Mouse (Mus musculus): Measurements from ENCODE around the gene Nr2e3. TPM values are rescaled to one million over a fixed set of nuclear protein-coding genes. Genes with fewer than 3 reads are reported as not detected.

Gene Nr2e3
- polyA plus RNA-seq (2012; ENCODE audit: insufficient read depth, insufficient read length, low replicate concordance, missing spikeins) = not detected in 2 replicates

DNA sequence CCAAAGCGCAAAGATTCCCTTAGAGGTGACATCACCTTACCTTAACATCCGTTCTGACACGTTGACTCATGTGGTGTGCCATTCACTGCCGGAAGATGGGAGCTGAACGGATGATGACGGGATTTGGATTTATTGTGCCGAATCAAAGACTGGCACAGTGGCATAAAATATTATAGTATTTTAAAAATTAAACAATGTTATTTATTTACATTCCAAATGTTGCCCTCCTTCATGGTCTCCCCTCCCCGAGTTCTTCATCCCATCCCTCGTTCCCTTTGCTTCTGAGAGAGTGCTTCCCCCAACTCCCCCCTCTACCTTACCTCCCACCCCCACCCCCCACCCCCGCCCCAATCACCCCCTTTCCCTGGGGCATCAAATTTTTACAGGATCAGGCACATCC lies at the start of gene Nr2e3:
TSS of gene Nr2e3 (minus strand) at position 101 of the 400 bp plus-strand sequence.
- no peak within 1 kb of the TSS for H3K27ac ChIP-seq (ENCODE audit: insufficient read depth, low read depth, low read length)
- no peak for TF ChIP-seq CTCF (IDR thresholded peaks at IDR 0.05; ENCODE audit: insufficient read depth, low read depth, low read length)
- TF ChIP-seq POLR2A (IDR thresholded peaks at IDR 0.05; ENCODE audit: insufficient read depth, low read depth, low read length) = no peak
- peaks cover 9% of the 10 kb centered on the region; the same call in 1 of the 2 replicates for H3K4me1 ChIP-seq (ENCODE audit: control insufficient read depth, insufficient read depth, low read length)
- WGBS = 88% methylated on average over 10 of the region's 10 CpGs
- H3K4me3 ChIP-seq (ENCODE audit: insufficient read depth, low read depth, low read length) = no peak within 1 kb of the TSS

DNA sequence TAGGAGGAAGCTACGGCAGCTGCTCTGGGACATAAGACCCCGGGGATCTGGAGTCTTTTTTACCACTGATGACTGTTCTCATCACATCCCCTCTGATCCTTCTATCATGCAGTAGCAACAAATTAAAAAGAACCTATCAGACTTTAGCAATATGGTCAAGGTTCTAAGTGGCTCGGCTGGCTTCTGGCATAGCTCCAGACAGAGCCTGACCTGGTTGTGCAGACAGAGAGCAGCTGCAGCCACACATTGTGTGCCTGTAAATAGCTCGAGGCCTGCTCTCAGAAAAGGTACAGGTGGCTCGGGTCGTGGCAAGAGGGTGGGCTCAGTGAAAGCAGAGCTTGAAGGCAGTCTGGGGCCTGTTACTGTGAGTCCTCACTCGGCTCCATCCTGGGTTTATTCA lies 48.5 kb upstream of the Nr2e3 start:
- Histone ChIP-seq H3K4me3 (ENCODE audit: insufficient read depth, low read depth, low read length) (no peak overlapping the region), H3K27ac (ENCODE audit: insufficient read depth, low read depth, low read length) (no peak overlapping the region), H3K4me1 (ENCODE audit: control insufficient read depth, insufficient read depth, low read length) (0 out of 2 replicates have a peak, but pooled peaks cover 3% of the 10 kb centered on the region)
- 60% methylated on average over 7 of the region's 7 CpGs for WGBS
- TF ChIP-seq POLR2A (IDR thresholded peaks at IDR 0.05; ENCODE audit: insufficient read depth, low read depth, low read length) = no peak
- no peak for TF ChIP-seq CTCF (IDR thresholded peaks at IDR 0.05; ENCODE audit: insufficient read depth, low read depth, low read length)

DNA sequence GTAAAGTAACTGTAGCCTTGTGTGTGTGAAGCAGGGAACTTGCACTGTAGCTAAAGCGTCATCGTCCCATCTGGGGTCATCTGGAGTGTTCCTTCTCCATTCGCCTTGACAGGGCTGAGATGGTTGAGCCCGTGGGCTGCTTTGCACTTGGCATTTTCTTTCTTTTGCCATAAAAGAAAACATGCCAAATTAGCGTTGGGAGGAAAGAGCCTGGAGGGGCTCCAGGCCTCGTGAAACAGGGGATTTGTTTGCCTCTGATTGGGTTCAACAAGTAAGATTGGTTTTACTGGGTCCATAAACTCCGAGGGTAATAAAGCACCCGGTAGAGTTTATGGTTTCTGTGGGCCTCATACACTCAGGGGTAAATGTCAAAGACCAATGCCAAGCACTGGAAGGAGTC lies 41.9 kb upstream of the Nr2e3 start:
- TF ChIP-seq POLR2A (IDR thresholded peaks at IDR 0.05; ENCODE audit: insufficient read depth, low read depth, low read length) (no peak), CTCF (IDR thresholded peaks at IDR 0.05; ENCODE audit: insufficient read depth, low read depth, low read length) (no peak)
- Histone ChIP-seq H3K4me3 (ENCODE audit: insufficient read depth, low read depth, low read length) (no peak overlapping the region), H3K27ac (ENCODE audit: insufficient read depth, low read depth, low read length) (no peak overlapping the region), H3K4me1 (ENCODE audit: control insufficient read depth, insufficient read depth, low read length) (peaks cover 3% of the 10 kb centered on the region; the same call in 1 of the 2 replicates)
- 47% methylated on average over 8 of the region's 8 CpGs for WGBS

DNA sequence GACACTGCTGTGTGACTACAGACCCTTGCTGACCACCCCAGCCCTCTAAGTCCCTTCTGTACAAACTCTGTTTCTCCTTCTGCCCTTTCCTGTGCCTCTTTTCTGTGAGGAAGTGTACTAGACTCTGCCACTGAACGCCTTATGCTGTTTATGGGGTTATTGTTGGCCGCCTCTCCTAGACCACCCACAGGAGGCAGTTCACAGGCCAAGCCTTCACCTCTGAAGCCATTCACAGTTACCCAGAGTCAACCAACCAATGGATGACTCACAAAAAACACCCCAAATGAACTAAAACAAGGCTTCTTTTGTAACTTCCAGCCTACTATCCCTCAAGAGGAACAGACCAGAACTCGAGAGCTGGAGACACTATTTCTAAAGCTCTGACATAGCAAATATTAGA lies 41.0 kb upstream of the Nr2e3 start:
- Histone ChIP-seq H3K4me3 (ENCODE audit: insufficient read depth, low read depth, low read length) (no peak overlapping the region), H3K27ac (ENCODE audit: insufficient read depth, low read depth, low read length) (no peak overlapping the region), H3K4me1 (ENCODE audit: control insufficient read depth, insufficient read depth, low read length) (peaks cover 3% of the 10 kb centered on the region; the same call in 1 of the 2 replicates)
- WGBS = 63% methylated on average over 3 of the region's 3 CpGs
- TF ChIP-seq CTCF (IDR thresholded peaks at IDR 0.05; ENCODE audit: insufficient read depth, low read depth, low read length) (no peak), POLR2A (IDR thresholded peaks at IDR 0.05; ENCODE audit: insufficient read depth, low read depth, low read length) (no peak)

DNA sequence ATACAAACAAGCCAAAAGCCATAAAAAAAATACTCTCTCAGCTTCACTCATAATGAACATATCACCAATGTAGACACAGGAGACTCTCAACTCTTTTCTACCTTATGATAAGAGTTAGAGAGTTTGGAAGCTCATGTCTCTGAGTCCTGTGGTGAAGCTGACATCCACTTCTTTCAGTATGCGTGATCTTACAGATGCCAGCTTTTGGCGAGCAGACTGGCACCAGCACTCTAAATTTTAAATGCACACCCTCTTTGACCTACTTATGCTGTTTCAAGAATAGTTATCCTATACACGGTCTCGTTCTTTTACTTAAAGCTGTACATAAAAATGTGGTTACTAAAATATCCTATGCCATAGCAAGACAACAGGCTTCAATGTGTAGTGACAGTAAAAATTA lies 37.3 kb upstream of the Nr2e3 start:
- 73% methylated on average over 4 of the region's 4 CpGs for WGBS
- H3K4me1 ChIP-seq (ENCODE audit: control insufficient read depth, insufficient read depth, low read length) = peaks cover 3% of the 10 kb centered on the region; the same call in 1 of the 2 replicates
- no peak for TF ChIP-seq CTCF (IDR thresholded peaks at IDR 0.05; ENCODE audit: insufficient read depth, low read depth, low read length)
- TF ChIP-seq POLR2A (IDR thresholded peaks at IDR 0.05; ENCODE audit: insufficient read depth, low read depth, low read length) = no peak
- no peak overlapping the region for H3K27ac ChIP-seq (ENCODE audit: insufficient read depth, low read depth, low read length)
- no peak overlapping the region for H3K4me3 ChIP-seq (ENCODE audit: insufficient read depth, low read depth, low read length)

DNA sequence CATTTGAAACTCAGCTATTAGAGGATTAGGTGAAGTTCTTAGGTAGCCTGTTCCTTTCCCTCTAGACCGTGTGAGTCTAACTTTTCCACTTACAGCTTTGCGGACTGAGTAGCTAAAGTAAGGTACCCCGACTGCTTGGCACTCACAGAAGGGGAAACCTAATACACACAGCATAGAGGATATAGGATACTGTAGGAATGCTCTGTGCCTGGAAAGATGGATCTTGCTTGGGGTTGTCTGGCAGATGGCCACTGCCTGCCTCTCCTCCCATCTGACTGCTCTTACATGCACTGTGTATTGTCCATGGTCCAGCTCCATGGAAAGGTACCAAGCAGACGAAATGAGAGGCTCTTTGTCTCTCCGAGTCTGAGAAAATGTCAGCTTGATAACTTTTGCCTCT lies 30.9 kb upstream of the Nr2e3 start:
- WGBS = 79% methylated on average over 5 of the region's 5 CpGs
- TF ChIP-seq POLR2A (IDR thresholded peaks at IDR 0.05; ENCODE audit: insufficient read depth, low read depth, low read length) (no peak), CTCF (IDR thresholded peaks at IDR 0.05; ENCODE audit: insufficient read depth, low read depth, low read length) (no peak)
- no peak overlapping the region for H3K27ac ChIP-seq (ENCODE audit: insufficient read depth, low read depth, low read length)
- no peaks in the 10 kb centered on the region for H3K4me1 ChIP-seq (ENCODE audit: control insufficient read depth, insufficient read depth, low read length)
- H3K4me3 ChIP-seq (ENCODE audit: insufficient read depth, low read depth, low read length) = no peak overlapping the region

DNA sequence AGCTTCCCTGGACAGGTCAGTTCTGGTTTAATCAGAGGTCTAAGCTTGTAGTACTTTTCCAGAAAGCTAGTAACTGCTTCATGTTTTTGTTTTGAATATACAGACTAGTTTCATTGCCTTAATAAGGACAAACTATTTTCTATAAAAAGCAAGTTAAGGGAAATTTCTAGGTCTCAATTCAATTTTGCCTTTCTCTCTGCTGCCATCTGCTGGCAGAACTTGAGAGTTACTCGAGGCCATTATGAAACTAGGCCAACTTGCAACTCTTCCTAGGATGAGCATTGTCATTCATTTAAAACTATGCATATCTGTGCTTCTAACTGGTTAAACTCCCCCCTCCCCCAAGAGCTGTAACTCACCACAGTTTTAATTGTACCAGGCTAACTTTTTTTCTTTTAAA lies 29.4 kb upstream of the Nr2e3 start:
- Histone ChIP-seq H3K27ac (ENCODE audit: insufficient read depth, low read depth, low read length) (no peak overlapping the region), H3K4me3 (ENCODE audit: insufficient read depth, low read depth, low read length) (no peak overlapping the region), H3K4me1 (ENCODE audit: control insufficient read depth, insufficient read depth, low read length) (no peaks in the 10 kb centered on the region)
- 0% methylated on average over 1 of the region's 1 CpGs for WGBS
- TF ChIP-seq POLR2A (IDR thresholded peaks at IDR 0.05; ENCODE audit: insufficient read depth, low read depth, low read length) (no peak), CTCF (IDR thresholded peaks at IDR 0.05; ENCODE audit: insufficient read depth, low read depth, low read length) (no peak)

DNA sequence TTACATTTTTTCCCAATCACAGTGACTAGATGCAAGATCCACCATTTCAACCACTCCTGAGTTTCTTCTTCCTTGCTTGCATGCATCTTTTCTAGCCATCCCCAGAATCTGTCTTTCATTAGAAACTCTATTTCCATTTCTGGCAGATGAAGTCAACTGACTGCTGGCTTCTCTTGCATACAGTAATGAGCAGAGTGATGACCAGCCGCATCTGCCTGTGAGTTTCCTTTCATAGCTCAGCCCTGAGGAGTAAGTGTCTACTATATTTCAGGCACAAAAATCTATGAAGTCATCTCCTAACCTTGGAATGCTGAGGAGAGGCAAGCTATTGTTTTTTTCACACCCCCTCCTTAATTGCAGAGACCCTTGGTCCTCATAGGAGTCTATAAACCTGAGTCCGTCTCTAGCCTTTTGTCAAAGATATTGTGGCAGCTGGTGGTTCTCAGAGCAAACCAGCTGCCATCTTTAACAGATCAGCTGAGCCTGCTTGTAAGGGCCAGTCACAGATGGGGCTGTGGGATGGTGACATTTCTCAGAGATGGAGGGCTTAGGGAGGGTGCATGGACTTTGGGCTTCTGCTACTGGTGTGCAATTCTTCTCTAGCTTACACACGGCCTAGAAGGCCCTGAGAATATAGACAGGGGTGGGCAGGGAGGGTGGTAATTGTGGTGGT lies 25.6 kb upstream of the Nr2e3 start:
- TF ChIP-seq CTCF (IDR thresholded peaks at IDR 0.05; ENCODE audit: insufficient read depth, low read depth, low read length) (no peak), POLR2A (IDR thresholded peaks at IDR 0.05; ENCODE audit: insufficient read depth, low read depth, low read length) (no peak)
- 91% methylated on average over 3 of the region's 3 CpGs for WGBS
- Histone ChIP-seq H3K4me1 (ENCODE audit: control insufficient read depth, insufficient read depth, low read length) (no peaks in the 10 kb centered on the region), H3K4me3 (ENCODE audit: insufficient read depth, low read depth, low read length) (no peak overlapping the region), H3K27ac (ENCODE audit: insufficient read depth, low read depth, low read length) (no peak overlapping the region)

DNA sequence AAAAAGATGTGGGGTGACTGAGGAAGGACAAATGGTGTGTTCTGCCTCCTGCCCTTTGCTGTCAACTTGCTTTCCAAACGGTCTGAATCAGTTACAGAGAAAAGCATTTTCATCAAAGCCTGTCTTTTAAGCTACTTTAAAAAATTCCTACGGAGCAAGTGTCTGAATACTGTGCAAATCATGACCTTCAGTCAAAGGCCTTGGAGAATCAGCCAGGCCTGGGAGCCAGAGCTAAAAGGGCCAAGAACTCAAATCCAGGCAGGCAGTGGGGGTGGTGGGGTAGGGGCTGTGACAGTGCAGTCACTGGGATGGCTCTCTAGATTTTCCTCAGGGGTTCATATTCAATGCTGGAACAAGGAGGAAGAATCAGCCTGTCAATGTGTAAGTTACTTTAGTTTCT lies 20.7 kb upstream of the Nr2e3 start:
- H3K27ac ChIP-seq (ENCODE audit: insufficient read depth, low read depth, low read length) = no peak overlapping the region
- no peak for TF ChIP-seq POLR2A (IDR thresholded peaks at IDR 0.05; ENCODE audit: insufficient read depth, low read depth, low read length)
- TF ChIP-seq CTCF (IDR thresholded peaks at IDR 0.05; ENCODE audit: insufficient read depth, low read depth, low read length) = no peak
- 53% methylated on average over 2 of the region's 2 CpGs for WGBS
- H3K4me1 ChIP-seq (ENCODE audit: control insufficient read depth, insufficient read depth, low read length) = no peaks in the 10 kb centered on the region
- no peak overlapping the region for H3K4me3 ChIP-seq (ENCODE audit: insufficient read depth, low read depth, low read length)

Measured in olfactory bulb, adult 2 months (tissue).